Mouse (Mus musculus): Measurements from ENCODE around the gene Nova2. TPM values are rescaled to one million over a fixed set of nuclear protein-coding genes. Genes with fewer than 3 reads are reported as not detected.

The Nova2 gene
- polyA plus RNA-seq, 1 experiment from 2014 or later: 0.19 TPM

DNA sequence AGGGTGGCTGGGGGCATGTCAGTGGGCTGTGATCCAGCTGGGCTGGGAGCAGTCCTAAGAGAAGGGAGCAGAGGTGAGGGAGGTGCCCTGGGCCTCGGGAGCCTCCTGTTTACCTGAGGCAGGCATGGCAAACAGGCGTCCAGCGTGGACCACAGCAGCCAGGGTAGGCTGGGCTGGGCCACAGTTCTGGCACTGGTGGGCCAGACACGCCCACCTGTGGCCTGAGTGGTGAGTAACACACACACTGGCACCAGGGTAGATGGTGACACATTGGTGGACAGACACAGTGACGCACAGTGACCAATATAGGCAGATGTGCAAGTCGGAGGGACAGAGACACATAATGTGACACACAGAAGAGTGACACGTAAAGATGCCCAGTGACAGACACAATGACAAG, 84.9 kb downstream of the Nova2 start:
- POLR2A ChIA-PET: no interaction called here
- in situ Hi-C loops (cut with MboI; ENCODE audit: low pct_unique_long_range_greater_than_20kb): no loop called here
- TF ChIP-seq CTCF (IDR thresholded peaks at IDR 0.05): no peak
- H3K27me3 ChIP-seq: no peaks in the 10 kb centered on the region
- no peak for ATAC-seq
- CTCF ChIA-PET: interaction anchor here (1.5 kb wide), 1 partner anchor 12 kb away, joined by 3 read pairs; no protein-coding TSS in a partner anchor
- no peak for DNase-seq (ENCODE audit: low read depth, low spot score)

DNA sequence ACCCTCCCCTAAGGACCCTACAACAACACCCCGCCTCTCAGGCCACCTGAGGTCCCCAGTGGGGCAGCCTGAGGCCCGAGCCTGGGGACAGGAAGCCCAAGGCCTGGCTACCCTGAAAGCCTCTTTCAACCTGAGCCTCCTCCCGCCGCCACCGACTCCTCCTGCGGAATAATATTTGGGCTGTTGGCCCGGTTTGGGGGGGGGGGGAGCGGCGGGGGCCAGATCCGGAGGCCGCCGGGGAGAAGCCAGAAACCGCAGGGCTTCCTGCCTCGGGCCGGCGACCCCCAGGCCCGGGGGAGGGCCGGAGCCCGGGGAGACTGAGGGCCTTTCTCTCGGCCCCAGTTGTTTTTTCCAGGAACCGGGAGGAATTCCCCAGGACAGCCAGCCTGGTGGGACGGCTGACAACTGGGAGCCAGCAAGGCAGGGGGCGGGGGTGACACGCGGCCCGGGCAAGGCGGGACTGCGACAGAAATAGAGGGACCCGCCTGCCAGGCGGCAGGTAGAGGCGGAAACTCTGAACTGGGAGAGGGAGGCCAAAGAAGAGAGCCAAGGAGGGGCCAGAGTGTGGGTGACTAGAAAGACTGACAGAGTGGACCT, 86.4 kb downstream of the Nova2 start:
- DNase-seq (ENCODE audit: low read depth, low spot score) (no peak), ATAC-seq (peak; percentile 22)
- ChIA-PET POLR2A (interaction anchor here (0.6 kb wide), 1 partner anchor 550 kb away, joined by 4 read pairs; no protein-coding TSS in a partner anchor), CTCF (interaction anchor here (1.5 kb wide), 1 partner anchor 11 kb away, joined by 3 read pairs; no protein-coding TSS in a partner anchor)
- H3K27me3 ChIP-seq: no peaks in the 10 kb centered on the region
- no peak for TF ChIP-seq CTCF (IDR thresholded peaks at IDR 0.05)
- in situ Hi-C loops (cut with MboI; ENCODE audit: low pct_unique_long_range_greater_than_20kb): no loop called here

DNA sequence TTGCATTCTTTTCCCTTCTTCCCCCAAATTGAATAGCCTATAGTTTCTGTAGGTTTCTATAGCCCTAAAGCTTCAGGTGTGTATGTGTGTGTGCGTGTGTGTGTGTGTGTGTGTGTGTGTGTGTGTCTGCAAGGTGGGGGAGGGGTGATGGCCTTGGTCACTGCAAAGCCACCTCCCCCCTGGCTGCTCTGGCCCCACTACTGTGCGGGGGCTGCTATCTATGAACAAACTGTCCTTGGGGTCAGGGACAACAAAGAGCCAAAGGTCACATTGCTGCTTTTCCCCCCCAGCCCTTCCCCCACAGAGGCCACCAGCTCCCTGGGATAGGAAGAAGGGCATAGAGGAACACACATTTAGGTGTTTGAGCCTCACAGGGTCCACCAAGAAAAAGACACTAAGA, 87.2 kb downstream of the Nova2 start:
- no peak for ATAC-seq
- no peaks in the 10 kb centered on the region for H3K27me3 ChIP-seq
- CTCF ChIA-PET: no interaction called here
- POLR2A ChIA-PET: no interaction called here
- no peak for TF ChIP-seq CTCF (IDR thresholded peaks at IDR 0.05)
- no peak for DNase-seq (ENCODE audit: low read depth, low spot score)
- in situ Hi-C loops (cut with MboI; ENCODE audit: low pct_unique_long_range_greater_than_20kb): no loop called here

DNA sequence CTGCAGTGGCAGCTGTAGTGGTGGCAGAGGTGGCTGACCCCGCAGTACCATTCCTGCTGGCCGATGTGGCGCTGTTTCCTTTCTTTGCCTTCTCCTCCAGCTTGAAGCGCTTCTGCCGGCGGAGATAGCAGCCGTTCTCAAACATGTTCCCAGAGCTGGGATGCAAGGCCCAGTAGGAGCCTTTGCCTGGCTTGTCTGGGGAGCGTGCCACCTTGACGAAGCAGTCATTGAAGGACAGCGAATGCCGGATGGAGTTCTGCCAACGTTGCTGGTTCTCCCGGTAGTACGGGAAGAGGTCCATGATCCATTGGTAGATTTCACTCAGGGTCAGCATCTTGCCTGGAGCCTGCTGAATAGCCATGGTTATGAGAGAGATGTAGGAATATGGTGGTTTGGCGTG, 88.8 kb downstream of the Nova2 start:
- ChIA-PET CTCF (no interaction called here), POLR2A (interaction anchor here (1.0 kb wide), 1 partner anchor 11 kb away, joined by 3 read pairs; no protein-coding TSS in a partner anchor)
- H3K27me3 ChIP-seq: no peaks in the 10 kb centered on the region
- no peak for TF ChIP-seq CTCF (IDR thresholded peaks at IDR 0.05)
- ATAC-seq: no peak
- DNase-seq (ENCODE audit: low read depth, low spot score): no peak
- in situ Hi-C loops (cut with MboI; ENCODE audit: low pct_unique_long_range_greater_than_20kb): no loop called here

Other genes starting within 250 kb of the Nova2 start
- not detected for gene Psg20, start 239.7 kb upstream of the Nova2 start, polyA plus RNA-seq (2021)
- gene Psg22, start 207.8 kb upstream of the Nova2 start, polyA plus RNA-seq (2021): not detected
- gene Psg19, start 127.4 kb upstream of the Nova2 start, polyA plus RNA-seq (2021): not detected
- not detected for gene Psg17, start 104.3 kb upstream of the Nova2 start, polyA plus RNA-seq (2021)
- 0.03 TPM for gene Mill2, start 85.9 kb upstream of the Nova2 start, polyA plus RNA-seq (2021)
- 0.33 TPM for gene Pglyrp1, start 54.6 kb upstream of the Nova2 start, polyA plus RNA-seq (2021)
- 23.7 TPM for gene Ccdc61, start 15.5 kb upstream of the Nova2 start, polyA plus RNA-seq (2021)
- gene Nanos2, start 61.5 kb downstream of the Nova2 start, polyA plus RNA-seq (2021): not detected
- gene Mypop, start 65.4 kb downstream of the Nova2 start, polyA plus RNA-seq (2021): 15.3 TPM
- gene Irf2bp1, start 78.2 kb downstream of the Nova2 start, polyA plus RNA-seq (2021): 31.5 TPM
- 0.09 TPM for gene Foxa3, start 97.7 kb downstream of the Nova2 start, polyA plus RNA-seq (2021)
- 104 TPM for gene Sympk, start 98.5 kb downstream of the Nova2 start, polyA plus RNA-seq (2021)
- not detected for gene Rsph6a, start 128.8 kb downstream of the Nova2 start, polyA plus RNA-seq (2021)
- 73.4 TPM for gene Dmwd, start 150.3 kb downstream of the Nova2 start, polyA plus RNA-seq (2021)
- 154 TPM for gene Dmpk, start 158.0 kb downstream of the Nova2 start, polyA plus RNA-seq (2021)
- gene Six5, start 168.7 kb downstream of the Nova2 start, polyA plus RNA-seq (2021): 12.6 TPM
- 0.03 TPM for gene Gm4969, start 192.5 kb downstream of the Nova2 start, polyA plus RNA-seq (2021)
- 13.0 TPM for gene Fbxo46, start 194.0 kb downstream of the Nova2 start, polyA plus RNA-seq (2021)
- 15.8 TPM for gene Qpctl, start 223.4 kb downstream of the Nova2 start, polyA plus RNA-seq (2021)
- gene Snrpd2, start 223.8 kb downstream of the Nova2 start, polyA plus RNA-seq (2021): 108 TPM
- gene Gipr, start 240.2 kb downstream of the Nova2 start, polyA plus RNA-seq (2021): 0.08 TPM

Data from Patski (cell line).